Mouse (Mus musculus) cortical plate, adult 2 months (tissue): ENCODE results near the gene Wdr46.

Experiments
- CTCF ChIP-seq: fragments of 200-500 bp; IDR thresholded peaks from 2 replicates; pipeline ENCODE4 v1.5.1; 2011; ENCODE audit warnings: mild to moderate bottlenecking, control low read depth, low read length; ENCODE audit not compliant: insufficient read depth; ENCODE audit errors: extremely low read depth
- POLR2A ChIP-seq: fragments of 200-500 bp; IDR thresholded peaks from 2 replicates; pipeline ENCODE4 v1.6.1; 2011; ENCODE audit warnings: mild to moderate bottlenecking, low read length, control low read depth; ENCODE audit not compliant: insufficient read depth; ENCODE audit errors: extremely low read depth

DNA sequence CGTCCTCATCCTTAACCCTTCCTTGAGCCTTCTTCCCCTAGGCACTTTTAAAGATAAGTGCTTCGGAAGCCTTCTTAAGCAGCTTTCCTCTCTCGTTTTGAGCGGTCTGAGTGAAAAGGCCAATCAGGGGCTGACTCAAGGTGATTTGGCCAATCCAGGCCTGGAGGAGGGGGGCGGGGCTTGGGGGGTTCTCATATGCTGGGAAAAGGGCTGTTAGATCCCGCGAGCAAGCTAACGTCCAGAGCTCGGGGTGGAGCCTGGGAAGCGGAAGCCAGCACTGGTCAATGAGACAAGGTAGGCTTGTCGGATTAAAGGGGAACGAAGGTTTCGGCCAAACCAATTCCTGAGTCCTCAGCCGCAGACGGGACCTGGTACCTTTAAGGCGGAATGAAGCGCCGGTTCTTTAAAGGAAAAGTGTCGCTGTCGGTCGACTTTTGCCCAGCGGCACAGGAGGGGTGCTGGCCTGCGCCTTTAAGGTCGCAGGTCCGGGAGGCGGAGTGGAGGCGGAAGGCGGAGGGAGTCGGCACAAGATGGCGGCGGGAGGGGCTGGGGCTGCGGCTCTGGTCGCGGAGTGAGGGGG lies 24.7 kb upstream of the Wdr46 start, which contains the start of the genes Tapbp and Zbtb22:
- TF ChIP-seq POLR2A = peak; percentile 42; the same call in 1 of the 2 replicates
- no peak for TF ChIP-seq CTCF
